33 mouse cellular contexts compared by ENCODE assay signal in genomic region chr11:67835408-67836078, GRCm38 (mm10). TPM values are rescaled to one million over a fixed set of nuclear protein-coding genes. Genes with fewer than 3 reads are reported as not detected.
A peak's percentile ranks its signal among the peaks of the same experiment; 100 is the strongest.
DNase-seq lines count a peak whose midpoint lies in the region; ATAC-seq and TF ChIP-seq lines count a peak whose summit lies in the region.
"Had no signal": no experiment of that assay in that cellular context is flagged by ENCODE, and none has a peak within 500 bp of the region (broad histone marks: within the 10 kb centered on the region; RNA-seq: fewer than 3 reads in every experiment).

No protein-coding gene starts in this region.

- H3K4me3 ChIP-seq in heart, embryonic 13.5 days = no peak overlapping the region
- H3K4me3 ChIP-seq in lung, embryonic 16.5 days (ENCODE audit: low read length) = no peak overlapping the region
- H3K4me3 ChIP-seq in kidney, adult 2 months (ENCODE audit: insufficient read depth, low read depth, low read length) = no peak overlapping the region
- H3K4me3 ChIP-seq: embryonic facial prominence, embryonic 10.5 days; embryonic facial prominence, embryonic 15.5 days; forebrain, embryonic 12.5 days; layer of hippocampus, adult 2 months; liver, embryonic 12.5 days; megakaryocyte, embryonic 14.5 days; midbrain, embryonic 12.5 days; myocyte; neural tube, embryonic 13.5 days had no signal

- 62% methylated on average over 10 of the region's 10 CpGs for WGBS in heart, embryonic 13.5 days
- 45% methylated on average over 10 of the region's 10 CpGs for WGBS in lung, embryonic 16.5 days
- 82% methylated on average over 10 of the region's 10 CpGs for WGBS in kidney, adult 2 months

- no peaks in the 10 kb centered on the region for H3K36me3 ChIP-seq in heart, embryonic 13.5 days
- no peaks in the 10 kb centered on the region for H3K36me3 ChIP-seq in lung, embryonic 16.5 days (ENCODE audit: control insufficient read depth, insufficient read depth, low read length)
- H3K36me3 ChIP-seq in kidney, adult 2 months (ENCODE audit: control insufficient read depth, insufficient read depth, low read length) = no peaks in the 10 kb centered on the region
- H3K36me3 ChIP-seq: embryonic facial prominence, embryonic 10.5 days; embryonic facial prominence, embryonic 15.5 days; forebrain, embryonic 12.5 days; G1E; liver, embryonic 12.5 days; midbrain, embryonic 12.5 days; neural tube, embryonic 13.5 days had no signal

- H3K9ac ChIP-seq in heart, embryonic 13.5 days = no peak overlapping the region
- H3K9ac ChIP-seq in lung, embryonic 16.5 days (ENCODE audit: low read length) = no peak overlapping the region
- H3K9ac ChIP-seq: embryonic facial prominence, embryonic 15.5 days; forebrain, embryonic 12.5 days; forebrain, postnatal 0 days; hindbrain, embryonic 14.5 days; liver, embryonic 12.5 days; liver, postnatal 0 days; midbrain, embryonic 12.5 days; neural tube, embryonic 13.5 days had no signal

- DNase-seq in heart, adult 9 months (ENCODE audit: low spot score in 2 of 2) = no peak
- DNase-seq in heart, postnatal 10 days = peak; percentile 21 to 33
- no peak for DNase-seq in heart, postnatal 36 days
- peak; percentile 37 to 74 for DNase-seq in lung, postnatal 4 days
- no peak for DNase-seq in kidney, adult 2 months
- DNase-seq: adrenal gland, adult 8-10 months; cerebellum, adult 2 months; cerebellum, postnatal 14 days; forebrain, postnatal 0 days; kidney, postnatal 36 days; layer of hippocampus, postnatal 36 days; left cerebral cortex, postnatal 4 days; liver, postnatal 0 days; thymus, postnatal 4 days had no signal

- ATAC-seq in heart, embryonic 13.5 days (ENCODE audit: extremely low read depth, insufficient number of reproducible peaks, low FRiP score, low TSS enrichment) = no peak
- peak; percentile 83 for ATAC-seq in lung, embryonic 16.5 days (ENCODE audit: low read depth)
- ATAC-seq: forebrain, postnatal 0 days; intestine, postnatal 0 days; liver, embryonic 12.5 days; liver, postnatal 0 days had no signal

- no peak for TF ChIP-seq CTCF in kidney, adult 2 months (conservative IDR thresholded peaks at IDR 0.05; ENCODE audit: insufficient read depth, insufficient read length, low read depth, low read length)

- intact Hi-C loops in heart, postnatal 10 days (cut with DNase I) = no loop called here
- intact Hi-C loops in heart, postnatal 36 days (cut with DNase I) = no loop called here

- no peaks in the 10 kb centered on the region for H3K9me3 ChIP-seq in heart, embryonic 13.5 days
- no peaks in the 10 kb centered on the region for H3K9me3 ChIP-seq in lung, embryonic 16.5 days (ENCODE audit: control insufficient read depth, low read length)
- H3K9me3 ChIP-seq: embryonic facial prominence, embryonic 10.5 days; embryonic facial prominence, embryonic 15.5 days; forebrain, embryonic 12.5 days; liver, embryonic 12.5 days; megakaryocyte, embryonic 14.5 days; midbrain, embryonic 12.5 days; neural tube, embryonic 13.5 days had no signal

- 0 out of 2 replicates have a peak overlapping the region, but pooled peaks have one; percentile 14 for H3K4me2 ChIP-seq in heart, embryonic 13.5 days
- no peak overlapping the region for H3K4me2 ChIP-seq in lung, embryonic 16.5 days (ENCODE audit: low read depth, low read length)
- H3K4me2 ChIP-seq: embryonic facial prominence, embryonic 15.5 days; forebrain, embryonic 12.5 days; hindbrain, embryonic 14.5 days; liver, embryonic 12.5 days; midbrain, embryonic 12.5 days; neural tube, embryonic 13.5 days had no signal

- H3K27ac ChIP-seq in heart, embryonic 13.5 days (replicated peaks) = peak overlapping the region; percentile 59
- H3K27ac ChIP-seq in lung, embryonic 16.5 days (ENCODE audit: low read length) = no peak overlapping the region
- no peak overlapping the region for H3K27ac ChIP-seq in kidney, adult 2 months (ENCODE audit: insufficient read depth, low read depth, low read length)
- H3K27ac ChIP-seq: embryonic facial prominence, embryonic 10.5 days; embryonic facial prominence, embryonic 15.5 days; forebrain, embryonic 12.5 days; hindbrain, embryonic 14.5 days; layer of hippocampus, adult 2 months; liver, embryonic 12.5 days; midbrain, embryonic 12.5 days; neural tube, embryonic 13.5 days had no signal

- TF ChIP-seq POLR2A in kidney, adult 2 months (IDR thresholded peaks at IDR 0.05; ENCODE audit: low read depth, low read length) = no peak

- H3K4me1 ChIP-seq in heart, embryonic 13.5 days = peaks cover 13% of the 10 kb centered on the region
- H3K4me1 ChIP-seq in lung, embryonic 16.5 days (replicated peaks; ENCODE audit: control insufficient read depth, insufficient read depth, low read length) = peaks cover 5% of the 10 kb centered on the region; the same call in 1 of the 2 replicates
- H3K4me1 ChIP-seq in kidney, adult 2 months (ENCODE audit: control insufficient read depth, insufficient read depth, low read length) = no peaks in the 10 kb centered on the region
- H3K4me1 ChIP-seq: embryonic facial prominence, embryonic 10.5 days; embryonic facial prominence, embryonic 15.5 days; forebrain, embryonic 12.5 days; liver, embryonic 12.5 days; midbrain, embryonic 12.5 days; neural tube, embryonic 13.5 days had no signal

- H3K27me3 ChIP-seq in heart, embryonic 13.5 days (replicated peaks) = no peaks in the 10 kb centered on the region
- no peaks in the 10 kb centered on the region for H3K27me3 ChIP-seq in lung, embryonic 16.5 days (ENCODE audit: control insufficient read depth, insufficient read depth, low read depth, low read length)
- no peaks in the 10 kb centered on the region for H3K27me3 ChIP-seq in kidney, adult 2 months (replicated peaks; ENCODE audit: control insufficient read depth, insufficient read depth, low read length)
- H3K27me3 ChIP-seq: embryonic facial prominence, embryonic 15.5 days; forebrain, embryonic 12.5 days; liver, embryonic 12.5 days; midbrain, embryonic 12.5 days; neural tube, embryonic 13.5 days had no signal

RNA-seq across cellular contexts. Expression of gene Dhrs7c, which starts 37.6 kb away (rescaled TPM):
- 3.8 and 4.2 TPM in 2 replicates for polyA plus RNA-seq in heart, embryonic 13.5 days (2015; fragmentation: Nextera tagmentation; extraction: Ambion mirVana)
- total RNA-seq in heart, postnatal 10 days (2021) = 100 to 1,000 TPM; 216 to 229 TPM
- 100 to 1,000 TPM; 208 to 239 TPM for total RNA-seq in heart, postnatal 36 days (2021)
- polyA plus RNA-seq in lung, embryonic 16.5 days (2015; fragmentation: Nextera tagmentation; extraction: Ambion mirVana) = 1.1 and 1.7 TPM in 2 replicates
- 1.6 TPM in 1 of 2 replicates, not detected in the other for polyA plus RNA-seq in kidney, adult 2 months (2012; rRNA removed)
- total RNA-seq: adrenal gland, adult 8-10 months; G1E; hematopoietic stem cell, adult 5-6 weeks; layer of hippocampus, adult 2 months; layer of hippocampus, postnatal 36 days; midbrain, postnatal 0 days had no signal
- polyA plus RNA-seq: cerebellum, adult 2 months; embryonic facial prominence, embryonic 10.5 days; forebrain, embryonic 12.5 days; G1E; hindbrain, embryonic 14.5 days; intestine, postnatal 0 days; kidney, embryonic 14.5 days; liver, embryonic 12.5 days; liver, postnatal 0 days; midbrain, embryonic 12.5 days; neural tube, embryonic 13.5 days; stomach, embryonic 14.5 days; testis, adult 2 months had no signal

Comparison
In these comparisons a context has a peak if more than half of its experiments do, and no peak if none do; other contexts are left out.
1. DNase-seq: peak in heart, postnatal 10 days (2 of 2) and lung, postnatal 4 days (2 of 2); none in heart, adult 9 months (0 of 2), heart, postnatal 36 days (0 of 2) and kidney, adult 2 months (single experiment).